Mouse (Mus musculus): ENCODE data around the gene 1700023F06Rik.
A peak's percentile ranks its signal among the peaks of the same experiment; 100 is the strongest.

The 1700023F06Rik gene

DNA sequence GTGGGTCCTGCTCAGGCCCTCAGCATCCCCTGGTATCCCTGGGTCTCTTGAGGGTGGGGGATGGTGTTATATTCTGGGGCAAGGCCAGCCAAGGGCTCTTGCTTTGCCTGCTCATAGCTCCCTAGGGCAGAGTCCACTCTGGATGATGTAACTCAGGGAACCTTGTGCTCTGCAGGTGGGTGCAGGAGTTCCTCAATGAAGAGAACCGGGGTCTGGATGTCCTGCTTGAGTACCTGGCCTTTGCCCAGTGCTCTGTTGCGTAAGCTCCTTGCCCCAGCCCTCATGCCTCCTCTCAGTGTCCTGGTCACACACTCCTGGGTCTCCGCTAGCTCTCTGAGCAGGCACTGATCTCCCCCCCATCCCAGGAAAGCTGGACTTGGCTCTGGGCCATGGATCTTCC is 26.4 kb downstream of the 1700023F06Rik start:
- no peak for DNase-seq (ENCODE audit: extremely low spot score, low spot score)

DNA sequence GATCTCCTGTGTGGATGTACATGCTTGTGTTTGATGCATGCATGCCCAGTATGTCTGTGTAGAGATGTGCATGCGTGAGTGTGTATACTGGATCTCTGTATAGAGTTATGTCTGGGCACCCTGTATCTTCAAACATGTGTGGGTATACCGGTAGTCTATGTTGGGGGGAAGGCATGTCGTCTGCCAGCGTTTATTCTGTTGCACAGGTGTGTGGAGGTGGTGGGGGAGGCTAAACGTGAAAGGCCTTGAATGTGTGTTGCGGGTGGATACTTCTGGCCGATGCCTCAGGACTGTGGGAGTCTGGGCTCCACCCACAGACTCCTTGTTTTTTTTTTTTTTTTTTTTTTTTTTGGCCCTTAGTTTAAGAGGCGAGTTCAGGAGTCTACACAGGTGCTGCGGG is 27.0 kb downstream of the 1700023F06Rik start:
- DNase-seq (ENCODE audit: extremely low spot score, low spot score) = no peak

DNA sequence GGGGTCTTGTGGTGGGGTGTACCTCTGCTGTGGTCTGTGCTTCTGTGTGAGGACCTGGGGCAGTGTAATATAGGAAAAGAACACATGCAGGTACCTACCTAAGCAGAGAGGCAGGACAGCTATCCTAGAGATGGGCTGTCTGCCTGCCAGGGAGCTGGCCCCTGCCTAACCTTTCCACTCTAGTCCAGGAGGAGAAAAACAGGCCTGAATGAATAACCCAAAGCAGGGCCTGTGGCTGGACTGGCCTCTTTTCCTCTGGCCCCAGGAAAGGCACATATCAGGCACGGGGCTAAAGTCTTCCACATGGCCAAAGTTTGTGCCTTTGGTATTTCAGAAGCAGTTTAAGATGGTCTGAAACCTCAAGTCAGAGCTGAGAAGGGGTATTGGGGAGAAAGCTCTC is 27.9 kb downstream of the 1700023F06Rik start:
- DNase-seq (ENCODE audit: extremely low spot score, low spot score) = no peak

DNA sequence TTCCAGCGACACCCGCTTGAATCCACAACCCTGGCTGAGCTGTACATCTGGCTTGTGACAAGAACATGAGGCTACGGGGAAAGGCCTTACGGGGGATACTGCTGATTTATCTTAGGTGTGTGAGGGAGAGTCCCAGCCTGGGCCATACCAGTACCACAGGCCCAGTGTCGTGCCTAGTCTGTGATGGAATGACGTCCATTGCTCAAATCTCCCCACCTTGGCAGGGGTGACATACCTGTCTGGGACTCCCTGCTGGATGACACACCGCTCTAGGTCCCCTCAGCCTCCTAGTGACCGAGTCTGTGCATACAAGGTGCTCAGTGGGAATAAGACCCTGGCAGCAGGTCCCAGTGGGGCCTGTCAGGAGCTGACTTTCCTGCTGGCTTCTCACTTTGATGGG is 29.6 kb downstream of the 1700023F06Rik start:
- no peak for DNase-seq (ENCODE audit: extremely low spot score, low spot score)

DNA sequence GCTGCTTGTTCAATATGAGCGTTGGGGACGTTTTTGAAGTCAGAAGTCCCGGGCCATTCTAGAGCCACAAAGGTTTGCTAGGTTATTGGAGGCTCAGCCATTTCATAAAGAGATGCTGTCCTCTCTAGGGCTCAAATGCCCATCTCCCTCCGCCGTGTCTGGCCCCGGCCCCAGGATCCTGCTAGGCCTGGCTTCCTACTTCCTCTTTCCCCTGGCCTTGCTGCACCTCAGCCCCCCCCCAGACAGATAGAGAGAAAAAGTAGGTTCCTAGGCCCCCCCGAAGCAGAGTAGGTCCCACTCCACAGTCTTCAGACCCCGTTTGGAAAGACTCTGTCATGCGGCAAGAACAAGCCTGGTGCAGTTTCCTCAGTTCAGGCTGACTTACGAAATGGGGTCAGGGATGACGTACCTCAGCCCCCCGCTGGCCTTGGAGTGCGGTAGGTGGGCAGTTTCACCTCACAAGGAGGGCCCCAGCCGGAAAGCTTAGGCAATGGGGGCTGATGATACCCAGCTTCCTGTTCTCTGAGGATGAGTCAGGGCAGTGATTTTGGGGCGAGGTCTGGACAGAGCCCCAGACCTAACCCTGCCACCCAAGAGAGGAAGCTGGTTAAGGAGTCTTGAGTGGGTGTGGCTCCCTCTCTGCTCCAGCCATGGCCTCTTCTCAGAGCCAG is 30.4 kb downstream of the 1700023F06Rik start:
- DNase-seq (ENCODE audit: extremely low spot score, low spot score) = no peak

DNA sequence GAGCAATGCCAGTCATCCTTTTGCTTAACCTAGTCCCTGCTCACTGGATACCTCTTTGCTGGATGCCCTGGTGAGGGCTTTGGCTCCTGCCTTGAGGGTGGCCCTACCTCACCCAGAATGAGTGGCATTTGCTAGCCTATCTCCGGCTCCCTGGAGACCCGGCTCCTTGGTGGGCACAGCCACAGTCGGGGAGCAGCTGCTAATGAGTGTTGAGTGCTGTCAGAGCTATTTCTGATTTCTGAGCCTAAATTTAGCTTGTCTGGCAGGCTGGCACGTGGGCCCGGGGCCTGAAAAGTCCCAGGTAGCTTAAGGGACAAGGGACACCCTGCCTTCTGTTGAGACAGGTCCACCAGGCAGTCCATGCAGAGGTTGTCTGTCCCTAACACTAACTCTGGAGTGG is 31.1 kb downstream of the 1700023F06Rik start:
- no peak for DNase-seq (ENCODE audit: extremely low spot score, low spot score)

DNA sequence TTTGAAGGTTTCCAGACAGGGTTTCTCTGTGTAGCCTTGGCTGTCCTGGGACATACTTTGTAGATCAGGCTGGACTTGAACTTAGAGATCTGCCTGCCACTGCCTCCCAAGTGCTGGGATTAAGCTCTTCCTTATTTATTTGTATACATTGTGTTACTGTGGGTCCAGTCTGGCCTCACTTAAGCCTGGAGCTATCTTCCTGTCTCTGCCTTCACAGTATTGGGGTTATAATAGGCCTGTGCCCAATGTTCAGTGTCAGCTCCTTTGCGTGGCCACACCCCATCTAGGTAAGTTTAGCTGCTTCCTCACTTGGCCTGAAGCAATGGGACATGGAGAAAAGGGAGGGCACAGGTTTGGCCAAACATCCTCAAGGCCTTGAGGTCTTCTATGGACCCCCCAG is 31.8 kb downstream of the 1700023F06Rik start:
- DNase-seq (ENCODE audit: extremely low spot score, low spot score) = no peak

DNA sequence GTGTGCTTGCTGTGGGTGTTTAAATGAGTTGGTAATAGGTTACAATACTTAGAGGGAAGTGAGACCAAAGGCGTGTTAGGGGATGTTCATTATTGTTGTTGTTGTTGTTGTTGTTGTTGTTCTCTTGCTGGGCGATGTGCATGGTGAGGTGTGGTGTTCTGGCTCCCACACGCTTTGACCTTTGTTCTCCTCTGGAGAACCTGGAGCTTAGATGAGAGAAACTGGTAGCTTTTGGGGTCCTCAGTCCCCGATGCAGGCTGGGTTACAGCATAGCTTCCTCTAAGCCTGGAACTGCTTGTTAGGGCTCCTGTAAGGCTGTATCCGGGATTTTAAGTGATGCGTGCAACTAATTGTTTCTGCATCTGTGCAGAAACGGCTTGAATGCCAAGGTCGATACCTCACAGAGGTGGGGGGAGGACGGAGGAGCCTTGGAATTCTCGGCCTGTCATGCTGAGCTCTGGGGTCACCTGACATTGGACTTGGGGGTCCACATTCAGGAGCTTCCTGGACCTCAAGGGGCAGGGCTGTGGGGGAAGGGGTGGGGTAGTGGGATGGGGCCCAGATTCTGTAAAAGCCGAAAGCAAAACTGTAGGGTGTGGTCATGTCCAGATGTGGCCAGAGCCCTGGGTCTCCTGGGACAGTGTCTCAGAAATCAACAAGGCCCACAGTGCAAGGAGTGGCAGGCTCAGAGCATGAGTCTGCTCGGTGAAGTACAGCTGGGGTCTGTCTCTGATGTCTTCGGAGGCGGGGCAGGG is 32.5 kb downstream of the 1700023F06Rik start:
- DNase-seq (ENCODE audit: extremely low spot score, low spot score) = no peak

DNA sequence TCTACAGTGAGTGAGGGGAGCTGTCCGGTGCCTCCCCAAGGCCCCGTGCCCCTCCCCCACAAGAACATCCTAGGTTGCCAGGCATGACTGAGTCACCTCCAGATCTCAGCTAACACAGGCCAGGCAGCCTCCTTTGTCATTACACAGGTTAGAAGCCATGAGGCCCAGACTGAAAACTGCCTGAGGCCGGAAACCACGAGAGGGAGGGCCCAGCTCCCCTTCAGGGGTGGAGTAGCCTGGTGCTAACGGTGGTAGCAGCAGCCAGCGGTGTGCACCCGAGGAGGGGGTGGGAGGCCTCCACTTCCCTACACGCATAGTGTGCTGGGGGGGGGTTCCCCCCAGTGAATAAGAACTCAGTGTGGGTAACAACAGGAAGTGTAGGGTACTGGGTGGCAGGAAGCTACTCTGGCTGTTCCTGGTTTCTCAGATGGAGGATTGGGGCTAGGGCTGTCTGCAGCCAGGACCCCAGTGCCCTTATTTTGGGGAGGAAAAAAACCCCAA is 33.4 kb downstream of the 1700023F06Rik start:
- DNase-seq (ENCODE audit: extremely low spot score, low spot score) = no peak

DNA sequence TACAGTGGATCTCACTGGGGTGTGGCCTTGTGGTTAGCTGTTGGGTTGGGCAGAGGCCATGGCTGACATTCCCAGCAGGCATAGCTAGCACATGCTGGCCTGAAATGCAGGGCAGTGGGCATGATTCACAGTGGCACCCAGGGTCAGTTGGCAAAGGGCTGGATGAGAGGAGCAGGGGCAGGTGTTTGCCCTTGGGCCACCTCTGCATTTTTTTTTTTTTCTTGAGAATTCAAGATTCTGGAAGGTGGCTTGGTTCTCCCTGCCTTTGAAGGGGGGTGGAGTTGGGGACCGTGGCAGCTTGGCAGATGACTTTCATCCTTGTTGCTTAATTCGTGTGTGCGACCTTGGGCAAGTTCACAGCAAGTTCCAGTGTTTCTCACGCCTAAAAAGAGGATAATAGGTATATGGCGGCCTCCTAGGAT is 33.9 kb downstream of the 1700023F06Rik start:
- no peak for DNase-seq (ENCODE audit: extremely low spot score, low spot score)

DNA sequence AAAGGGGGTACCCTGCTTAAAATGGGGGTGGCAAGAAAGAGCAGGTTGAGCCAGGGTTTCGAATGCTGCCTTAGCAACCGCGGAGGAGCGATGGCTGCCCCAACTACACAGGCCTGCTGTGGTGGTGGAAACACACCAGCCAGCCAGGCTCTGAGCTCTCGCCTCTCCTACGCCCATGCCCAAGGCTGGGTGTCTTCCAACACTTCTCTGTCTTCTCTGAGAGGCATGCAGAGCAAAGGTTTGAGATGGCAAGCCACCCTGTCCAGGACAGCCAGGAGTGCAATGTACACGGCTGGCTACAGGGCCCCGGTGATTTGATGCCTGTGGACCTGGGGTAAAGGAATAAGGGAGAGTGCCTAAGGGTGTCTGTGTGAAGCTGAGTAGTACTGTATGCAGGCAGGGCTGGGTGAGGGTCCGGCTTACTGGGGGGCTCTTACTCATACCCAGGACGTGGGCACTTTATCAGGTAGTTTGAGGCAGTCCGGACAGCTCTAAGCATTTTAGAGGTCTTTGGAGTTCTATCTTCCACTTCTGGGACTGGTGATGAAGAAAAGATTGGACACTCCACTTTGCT is 34.5 kb downstream of the 1700023F06Rik start:
- DNase-seq (ENCODE audit: extremely low spot score, low spot score) = no peak

DNA sequence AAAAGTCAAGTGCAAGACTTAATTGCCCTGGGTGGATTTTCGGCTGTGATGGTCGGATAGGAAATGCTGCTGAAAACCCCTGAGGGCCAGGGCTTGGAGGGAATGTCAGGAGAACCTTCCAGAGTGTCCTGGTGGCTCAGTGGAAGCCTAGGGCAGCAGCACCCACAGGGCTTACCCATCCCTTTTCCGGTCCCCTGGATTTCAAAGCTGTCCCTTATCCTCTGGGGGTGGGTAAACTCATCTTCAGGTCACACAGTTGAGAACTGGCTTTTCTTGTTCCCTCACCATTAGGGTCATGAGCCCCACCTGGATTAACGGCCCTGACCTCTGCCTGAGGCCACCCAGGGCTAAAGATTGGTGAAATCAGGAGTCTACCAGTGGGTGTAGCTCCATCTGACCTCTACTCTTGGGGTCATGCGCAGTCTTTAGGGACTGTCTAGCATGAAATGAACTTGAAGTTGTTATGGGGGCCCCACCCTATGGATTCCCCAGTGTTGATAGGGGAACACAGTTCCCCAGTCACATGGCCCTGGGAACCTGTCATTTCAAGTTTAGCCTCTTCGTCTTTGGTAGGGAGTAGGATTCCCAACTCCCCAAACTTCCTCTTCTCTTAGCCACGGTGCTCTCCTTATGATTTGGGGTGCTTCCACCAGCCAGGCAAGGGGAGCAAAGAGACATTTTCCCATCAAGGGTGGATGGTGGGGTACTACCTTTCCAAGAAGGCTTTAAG is 35.2 kb downstream of the 1700023F06Rik start:
- DNase-seq (ENCODE audit: extremely low spot score, low spot score) = no peak

DNA sequence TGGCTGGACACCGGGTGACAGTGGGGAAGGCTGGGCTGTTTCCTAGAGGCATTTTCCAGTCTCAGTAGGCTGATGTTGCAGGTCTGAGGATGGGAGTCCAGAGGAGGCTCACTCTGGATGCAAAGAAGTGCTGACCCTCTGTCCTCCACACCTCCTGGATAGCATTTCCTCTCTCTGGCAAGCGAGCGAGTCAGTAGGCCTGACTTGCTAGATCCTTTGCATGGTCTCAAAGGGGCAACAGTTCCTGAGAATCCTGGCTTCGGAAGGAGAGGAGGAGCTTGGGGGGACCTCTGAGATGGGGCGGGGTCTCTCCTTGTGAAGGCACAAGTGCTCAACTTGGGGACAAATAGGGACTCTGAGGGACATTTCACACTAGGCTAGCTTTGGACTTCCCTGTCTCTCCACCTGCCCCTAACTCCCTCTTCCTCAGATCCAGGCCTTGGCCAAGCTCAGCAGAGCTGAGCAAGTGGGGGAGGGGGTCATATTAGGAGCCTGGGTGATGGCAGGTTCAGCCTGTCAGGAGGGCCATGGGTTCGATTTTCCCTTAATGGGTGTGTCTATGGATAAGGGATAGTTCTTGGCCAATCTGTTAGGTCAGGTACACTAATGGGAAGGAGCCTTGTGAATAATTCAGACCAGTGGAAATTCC is 35.8 kb downstream of the 1700023F06Rik start:
- DNase-seq (ENCODE audit: extremely low spot score, low spot score) = no peak

DNA sequence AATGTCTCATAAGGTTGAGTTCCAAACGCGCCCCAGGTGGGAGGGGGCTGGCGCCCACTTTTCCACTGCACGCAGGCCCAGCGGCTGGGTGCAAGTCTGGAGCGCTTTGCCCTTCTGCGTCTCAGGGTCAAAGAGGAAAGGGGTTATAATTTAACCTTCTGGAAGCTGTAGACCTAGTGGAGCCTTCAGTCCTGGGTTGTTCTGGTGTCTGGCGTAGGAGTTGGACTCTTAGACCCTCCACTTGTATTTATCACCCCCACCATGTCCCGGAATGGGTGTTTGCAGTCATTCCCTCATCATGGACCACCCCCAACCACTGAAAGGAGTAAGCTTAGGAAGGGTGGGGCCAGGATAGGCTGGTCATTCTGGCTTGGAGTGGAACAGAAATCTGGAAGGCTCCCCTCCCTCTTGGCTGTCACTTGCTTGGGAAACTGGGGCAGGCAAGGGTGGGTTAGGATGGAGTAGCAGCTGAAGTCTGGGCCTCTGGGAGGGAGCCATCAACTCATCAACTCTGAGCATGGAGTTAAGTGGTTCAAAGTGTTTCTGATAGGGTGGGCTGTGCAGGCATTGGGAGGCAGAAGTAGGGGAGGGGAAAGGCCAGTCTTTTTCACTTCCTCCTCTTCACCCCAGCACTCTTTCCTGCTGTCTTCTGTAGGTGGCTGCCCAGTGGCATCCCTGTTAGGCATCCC is 36.5 kb downstream of the 1700023F06Rik start:
- DNase-seq (ENCODE audit: extremely low spot score, low spot score) = no peak

DNA sequence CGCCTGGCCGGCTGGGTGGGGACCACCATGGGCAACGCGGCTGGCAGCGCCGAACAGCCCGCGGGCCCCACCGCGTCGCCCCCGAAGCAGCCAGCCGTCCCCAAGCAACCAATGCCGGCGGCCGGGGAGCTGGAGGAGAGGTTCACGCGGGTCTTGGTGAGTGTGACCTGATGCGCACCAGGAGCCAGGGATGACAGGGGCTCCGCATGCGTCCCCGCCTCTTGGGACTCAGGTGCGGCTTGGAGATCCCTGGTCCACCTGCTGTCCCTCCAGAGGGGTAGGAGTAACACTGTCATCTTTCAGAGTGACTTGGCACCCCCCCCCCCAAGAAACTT is 37.1 kb downstream of the 1700023F06Rik start:
- peak; percentile 54 for DNase-seq (ENCODE audit: extremely low spot score, low spot score)

DNA sequence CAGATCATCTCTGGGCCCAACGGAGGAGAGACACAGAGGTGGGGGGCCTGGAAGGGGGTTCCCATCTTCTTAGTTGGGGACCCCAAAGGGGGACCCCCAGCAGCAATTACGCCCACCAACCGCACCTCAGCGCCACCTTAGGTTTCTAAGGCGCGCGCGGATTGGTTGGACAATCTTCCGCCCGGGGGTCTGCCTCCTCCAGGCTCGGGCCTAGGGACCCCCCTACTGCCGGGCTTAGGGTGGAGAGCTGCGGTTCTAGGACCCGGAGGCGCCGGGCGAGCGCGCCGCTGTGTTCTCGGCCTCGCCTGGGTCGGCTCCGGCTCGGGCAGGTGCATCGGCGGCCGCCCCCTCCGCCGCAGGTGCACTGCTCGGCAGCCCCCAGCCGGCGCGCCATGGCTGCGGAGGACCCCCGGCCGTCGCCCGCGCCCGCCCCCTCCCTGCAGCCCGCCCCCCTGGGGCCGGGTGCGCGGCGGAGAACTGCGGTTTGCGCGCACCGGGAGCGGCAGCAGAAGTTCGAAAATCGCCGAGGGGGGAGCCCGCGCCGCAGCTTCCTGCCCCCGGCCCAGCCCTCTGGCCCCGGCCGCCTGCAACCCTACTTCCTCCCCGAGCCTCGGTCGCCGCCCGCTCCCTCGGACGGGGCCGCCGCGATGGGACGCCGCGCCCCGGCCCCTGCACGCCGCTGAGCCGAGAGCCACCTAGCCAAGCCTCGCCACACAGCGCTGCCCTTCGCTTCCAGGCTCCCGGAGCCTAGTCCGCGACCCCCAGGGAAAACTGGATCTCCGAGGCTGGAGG is 37.7 kb downstream of the 1700023F06Rik start, which contains the start of gene Fmnl1:
Gene Fmnl1, plus strand, starts transcription at position 614 of the 792 bp plus-strand sequence.
- no peak for DNase-seq (ENCODE audit: extremely low spot score, low spot score)

DNA sequence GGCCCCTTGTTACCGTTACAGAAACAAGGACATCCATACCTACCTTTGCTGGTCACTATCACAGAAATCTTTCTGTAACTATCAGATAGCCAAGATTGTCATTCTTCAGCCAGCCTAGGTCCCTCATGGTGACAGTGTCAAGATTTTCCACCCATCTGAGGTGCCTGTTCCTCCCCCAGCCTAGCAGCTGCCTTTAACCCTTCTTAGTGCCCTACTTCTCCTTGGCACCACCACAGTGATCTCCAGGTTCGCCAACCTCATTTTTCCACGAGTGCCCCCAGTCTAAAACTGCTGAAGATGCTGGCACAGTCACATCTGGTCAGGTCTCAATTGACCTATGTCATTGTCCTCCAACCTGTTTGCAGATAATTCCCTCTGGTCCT is 38.3 kb downstream of the 1700023F06Rik start:
- no peak for DNase-seq (ENCODE audit: extremely low spot score, low spot score)

DNA sequence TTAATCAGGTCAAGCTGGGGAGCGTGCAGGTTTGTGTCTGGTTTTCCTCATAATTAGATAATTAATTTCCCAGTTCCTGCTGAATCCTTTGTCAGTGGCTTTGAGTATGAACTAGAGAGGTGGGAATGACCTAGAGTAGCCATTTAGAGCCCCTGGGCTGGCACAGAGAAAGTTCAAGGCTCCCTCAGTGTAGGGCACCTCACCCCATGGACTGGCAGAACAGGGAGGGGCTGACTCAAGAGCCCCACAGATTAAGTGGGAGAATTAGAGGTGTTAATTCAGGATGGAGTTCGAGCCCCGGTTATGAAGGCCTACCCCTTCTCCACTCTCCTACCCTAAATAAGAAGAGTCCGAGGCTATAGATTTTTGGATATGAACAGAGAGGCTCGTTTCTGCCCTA is 38.7 kb downstream of the 1700023F06Rik start:
- no peak for DNase-seq (ENCODE audit: extremely low spot score, low spot score)

DNA sequence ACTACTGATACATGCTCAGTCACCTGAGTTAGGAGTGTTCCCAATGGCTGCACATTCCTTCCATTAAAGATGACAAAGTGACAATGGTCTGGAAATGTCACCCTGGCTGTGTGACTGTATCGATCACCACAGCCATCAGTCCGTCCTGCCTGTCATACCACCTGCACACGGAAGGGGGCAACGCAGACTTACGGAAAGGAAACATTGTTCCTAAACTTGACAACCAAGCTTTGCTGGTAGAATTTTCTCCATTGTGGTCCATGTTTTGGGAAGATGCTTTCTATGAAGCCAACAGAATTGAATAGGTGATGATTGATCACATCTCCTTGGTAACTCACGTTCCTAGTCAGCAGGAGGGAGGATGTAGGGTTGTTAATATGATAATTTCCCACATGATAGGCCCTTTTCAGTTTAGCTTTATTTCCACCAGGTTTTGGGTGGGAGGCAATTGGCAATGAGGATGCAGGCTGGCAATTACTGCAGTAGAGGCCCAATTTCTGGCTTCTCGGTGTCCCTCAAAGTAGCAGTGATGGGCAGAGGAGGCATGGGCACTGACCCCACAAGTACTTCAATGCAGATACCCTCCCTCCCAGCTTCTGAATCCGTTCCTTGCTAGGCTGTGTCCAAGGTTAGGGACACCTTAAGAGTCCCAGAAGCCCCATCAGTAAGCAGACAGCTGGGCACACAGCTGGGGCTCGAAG is 39.5 kb downstream of the 1700023F06Rik start:
- DNase-seq (ENCODE audit: extremely low spot score, low spot score) = peak; percentile 42

All from neural tube, embryonic 10.5 days (tissue).